Mouse (Mus musculus) heart, embryonic 16.5 days (tissue): ENCODE data around the gene BC049715. TPM values are rescaled to one million over a fixed set of nuclear protein-coding genes. Genes with fewer than 3 reads are reported as not detected.
A peak's percentile ranks its signal among the peaks of the same experiment; 100 is the strongest.

Experiments used
- ATAC-seq: fragments of 200-750 bp; cut with Nextera tagmentation; replicated peaks from 2 replicates; pipeline ENCODE4 v1.8.0; 2017; ENCODE audit warnings: moderate number of reproducible peaks; ENCODE audit not compliant: insufficient read depth, low FRiP score; ENCODE audit errors: extremely low read depth
- H3K27ac ChIP-seq: fragments of 300-500 bp; sonication (generic); 2 replicates; pipeline ENCODE4 v1.5.1; 2014; ENCODE audit warnings: mild to moderate bottlenecking, low read length, control low read depth, moderate library complexity
- H3K27me3 ChIP-seq: fragments of 300-500 bp; sonication (generic); 2 replicates; pipeline ENCODE4 v1.6.1; 2014; ENCODE audit warnings: low read length, mixed read lengths; ENCODE audit not compliant: control insufficient read depth, insufficient read depth
- H3K36me3 ChIP-seq: fragments of 300-500 bp; sonication (generic); 2 replicates; pipeline ENCODE4 v1.6.1; 2014; ENCODE audit not compliant: control insufficient read depth, insufficient read depth
- H3K4me1 ChIP-seq: fragments of 300-500 bp; sonication (generic); 2 replicates; pipeline ENCODE4 v1.6.1; 2014; ENCODE audit warnings: low read length, mixed read lengths; ENCODE audit not compliant: control insufficient read depth, insufficient read depth
- H3K4me2 ChIP-seq: fragments of 300-500 bp; sonication (generic); 2 replicates; pipeline ENCODE4 v1.6.1; 2014; ENCODE audit warnings: low read depth, mild to moderate bottlenecking, control low read depth, low read length
- H3K4me3 ChIP-seq: fragments of 300-500 bp; sonication (generic); 2 replicates; pipeline ENCODE4 v1.5.1; 2014; ENCODE audit warnings: mild to moderate bottlenecking, control low read depth, low read length
- H3K9ac ChIP-seq: fragments of 300-500 bp; sonication (generic); 2 replicates; pipeline ENCODE4 v1.6.1; 2014; ENCODE audit warnings: low read length, control low read depth
- H3K9me3 ChIP-seq: fragments of 300-500 bp; sonication (generic); replicated peaks from 2 replicates; pipeline ENCODE4 v1.6.1; 2016; ENCODE audit warnings: low read length; ENCODE audit not compliant: control insufficient read depth
- WGBS: fragments of 180-500 bp; shearing (Covaris S2); extraction: QIAGEN DNeasy Blood & Tissue Kit; methylation state at CpG from one replicate; pipeline ENCODE4 v1.1.7; 2014; 5-methylcytosine and 5-hydroxymethylcytosine counted together
- polyA plus RNA-seq: library from polyadenylated mRNA; unstranded; fragments of >200 nt; fragmentation: Nextera tagmentation; extraction: Ambion mirVana; gene quantifications from 2 replicates; pipeline ENCODE4 v1.2.1, GENCODE M21; 2015

The BC049715 gene
- polyA plus RNA-seq, 1 experiment from 2014 or later = 2.5 TPM

DNA sequence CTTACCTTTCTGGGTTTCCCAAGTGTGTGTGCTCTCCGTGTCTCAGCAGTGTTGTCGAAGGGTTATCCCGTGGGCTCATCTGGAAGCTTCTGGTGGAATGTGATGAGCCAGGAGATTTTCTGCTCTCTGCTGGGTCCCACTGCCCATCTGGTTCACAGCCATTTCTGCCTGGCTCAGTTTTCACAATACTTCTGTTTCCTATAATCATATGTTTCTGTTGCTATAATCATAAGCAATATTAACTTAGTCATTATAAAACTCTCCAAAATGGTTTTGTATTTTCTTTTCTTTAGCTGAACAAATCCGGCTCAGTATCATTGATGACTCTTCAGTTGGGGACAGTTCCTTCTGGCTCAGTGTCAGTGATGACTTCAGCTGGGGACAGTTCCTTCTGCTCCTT is 7.9 kb downstream of the BC049715 start, which contains the start of gene Smco3:
Smco3 (minus strand) TSS at position 101 of the 400 bp plus-strand sequence.
- Histone ChIP-seq H3K4me3 (no peak within 1 kb of the TSS), H3K27ac (no peak within 1 kb of the TSS), H3K36me3 (no peaks in the 10 kb centered on the region), H3K27me3 (no peaks in the 10 kb centered on the region), H3K9me3 (no peaks in the 10 kb centered on the region), H3K4me1 (no peaks in the 10 kb centered on the region), H3K9ac (no peak within 1 kb of the TSS), H3K4me2 (no peak within 1 kb of the TSS)
- WGBS = 49% methylated on average over 4 of the region's 4 CpGs
- no peak for ATAC-seq

DNA sequence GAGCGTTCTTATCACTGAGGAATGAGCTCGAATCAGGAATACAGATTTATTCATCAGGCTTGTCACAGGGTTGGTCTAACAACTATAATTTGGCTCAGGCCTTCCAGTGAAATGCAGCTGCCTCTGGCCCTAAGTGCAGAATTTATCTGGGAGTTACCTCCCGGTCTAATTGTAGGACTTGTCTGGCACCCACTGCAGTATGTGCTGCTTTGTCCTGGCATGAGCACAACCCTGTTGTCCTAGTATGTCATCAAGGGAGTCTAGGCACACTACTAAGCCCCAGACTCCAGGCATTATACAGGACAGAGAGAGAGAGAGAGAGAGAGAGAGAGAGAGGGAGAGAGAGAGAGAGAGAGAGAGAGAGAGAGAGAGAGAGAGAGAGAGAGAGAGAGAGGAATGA is 9.9 kb downstream of the BC049715 start:
- no peak overlapping the region for H3K4me2 ChIP-seq
- H3K36me3 ChIP-seq = no peaks in the 10 kb centered on the region
- H3K9ac ChIP-seq = no peak overlapping the region
- no peak overlapping the region for H3K4me3 ChIP-seq
- H3K27ac ChIP-seq = no peak overlapping the region
- H3K9me3 ChIP-seq = no peaks in the 10 kb centered on the region
- WGBS = 69% methylated on average over 3 of the region's 3 CpGs
- no peak; the same call in 1 of the 2 replicates for ATAC-seq
- no peaks in the 10 kb centered on the region for H3K27me3 ChIP-seq
- no peaks in the 10 kb centered on the region for H3K4me1 ChIP-seq

DNA sequence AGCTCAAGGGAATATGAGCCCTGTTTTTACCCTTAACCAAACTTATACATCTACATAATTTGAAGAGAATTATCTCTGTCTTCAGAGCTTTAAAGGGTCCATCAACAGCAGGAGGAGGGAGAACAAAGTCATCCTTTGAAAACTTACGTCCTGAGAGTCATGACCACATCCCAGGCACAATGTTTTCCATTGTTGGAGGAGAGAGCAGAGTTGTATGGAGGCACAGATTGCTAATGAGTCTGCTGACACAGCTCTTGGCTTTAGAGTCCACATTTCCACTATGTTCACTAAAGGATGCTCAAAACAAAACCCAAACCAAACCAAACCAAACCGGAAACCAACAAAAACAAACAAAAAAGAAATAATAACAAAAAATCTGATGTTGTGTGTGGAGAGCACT is 17.5 kb downstream of the BC049715 start:
- no peak for ATAC-seq
- H3K9me3 ChIP-seq = no peaks in the 10 kb centered on the region
- no peak overlapping the region for H3K4me2 ChIP-seq
- no peak overlapping the region for H3K27ac ChIP-seq
- 58% methylated on average over 2 of the region's 2 CpGs for WGBS
- no peak overlapping the region for H3K9ac ChIP-seq
- no peak overlapping the region for H3K4me3 ChIP-seq
- H3K4me1 ChIP-seq = no peaks in the 10 kb centered on the region
- H3K27me3 ChIP-seq = no peaks in the 10 kb centered on the region
- no peaks in the 10 kb centered on the region for H3K36me3 ChIP-seq

DNA sequence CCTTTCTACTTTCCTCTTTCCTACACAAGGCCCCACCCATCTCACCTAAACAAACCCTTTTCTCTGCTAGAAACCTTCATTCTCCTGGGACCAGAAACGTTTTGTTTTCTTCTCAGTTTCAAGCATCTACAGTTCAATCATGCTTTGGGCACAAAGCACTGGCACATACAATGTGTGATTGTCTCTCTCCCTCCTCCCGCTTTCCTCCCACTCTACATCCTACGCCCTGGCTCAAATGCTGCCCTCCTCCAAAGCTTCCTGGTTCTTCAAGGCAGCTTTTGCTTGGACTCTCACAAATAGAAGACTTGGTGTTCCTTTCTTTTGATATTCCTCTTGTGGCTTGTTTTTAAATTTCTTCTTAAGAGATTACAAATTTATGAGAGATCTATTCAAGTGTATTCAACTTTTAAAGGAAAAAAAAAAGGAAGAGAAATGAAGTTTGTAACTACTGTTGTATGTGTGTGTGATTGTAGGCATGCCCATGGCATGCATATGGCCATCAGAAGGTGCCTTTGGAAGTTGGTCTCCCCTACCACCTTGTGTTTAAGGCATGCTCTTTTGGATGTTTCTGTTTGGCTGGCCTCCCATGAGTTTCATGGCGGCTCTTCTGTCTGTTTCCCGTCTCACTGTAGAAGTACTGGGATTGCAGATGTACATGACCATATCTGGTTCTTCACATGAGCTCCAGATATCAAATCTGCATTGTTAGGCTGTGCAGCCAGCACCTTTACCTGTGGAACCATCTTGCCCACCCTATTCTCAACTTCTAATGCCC is 18.5 kb downstream of the BC049715 start:
- Histone ChIP-seq H3K36me3 (no peaks in the 10 kb centered on the region), H3K27me3 (no peaks in the 10 kb centered on the region), H3K4me3 (no peak overlapping the region), H3K4me1 (no peaks in the 10 kb centered on the region; the same call in 1 of the 2 replicates), H3K9ac (no peak overlapping the region), H3K27ac (no peak overlapping the region), H3K4me2 (no peak overlapping the region), H3K9me3 (no peaks in the 10 kb centered on the region)
- ATAC-seq = no peak
- 71% methylated on average over 5 of the region's 5 CpGs for WGBS

DNA sequence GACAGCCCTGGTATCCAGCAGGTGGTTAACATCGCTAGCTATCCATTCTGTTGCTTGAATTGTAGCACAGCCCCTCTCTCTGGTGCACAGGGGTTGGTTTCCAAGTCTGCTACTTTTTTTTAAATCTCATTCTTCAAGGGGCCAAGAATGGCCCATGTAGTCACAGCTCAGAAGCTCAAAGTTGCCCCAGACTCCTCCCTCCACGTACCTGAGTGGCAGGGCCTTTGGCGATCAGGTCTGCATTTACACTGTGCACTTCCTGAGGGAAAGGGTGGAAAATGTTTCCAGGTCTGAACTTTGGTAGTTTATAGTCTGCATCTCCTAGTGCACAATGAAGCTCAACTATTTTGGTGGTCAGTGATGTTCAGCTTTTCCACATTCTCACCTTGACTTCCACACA is 19.8 kb downstream of the BC049715 start:
- Histone ChIP-seq H3K27ac (no peak overlapping the region), H3K9me3 (no peaks in the 10 kb centered on the region), H3K4me1 (no peaks in the 10 kb centered on the region; the same call in 1 of the 2 replicates), H3K4me3 (no peak overlapping the region), H3K9ac (no peak overlapping the region), H3K36me3 (no peaks in the 10 kb centered on the region), H3K4me2 (no peak overlapping the region), H3K27me3 (no peaks in the 10 kb centered on the region)
- no peak for ATAC-seq
- WGBS = 91% methylated on average over 3 of the region's 3 CpGs

DNA sequence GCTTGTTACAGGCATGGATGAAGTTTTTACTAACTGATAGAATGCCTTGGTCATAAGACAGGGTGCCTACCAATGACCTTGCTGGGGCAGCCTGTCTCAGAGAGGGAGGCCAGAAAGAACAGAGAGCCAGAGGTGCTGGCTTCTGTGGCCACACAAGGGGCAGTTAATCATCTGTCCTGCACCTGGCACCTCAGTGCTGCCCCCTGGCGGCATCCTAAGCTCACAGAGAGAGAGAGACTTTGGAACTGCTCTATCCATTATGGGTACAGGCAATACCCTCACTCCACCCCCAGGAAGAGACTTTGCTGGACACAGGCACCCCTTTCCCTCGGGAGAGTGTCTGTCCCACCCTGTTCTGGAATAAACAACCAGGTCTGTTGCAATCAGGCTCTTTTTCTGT is 20.4 kb downstream of the BC049715 start:
- no peaks in the 10 kb centered on the region for H3K9me3 ChIP-seq
- ATAC-seq = no peak
- H3K4me2 ChIP-seq = no peak overlapping the region
- no peak overlapping the region for H3K4me3 ChIP-seq
- H3K9ac ChIP-seq = no peak overlapping the region
- H3K36me3 ChIP-seq = no peaks in the 10 kb centered on the region
- no peaks in the 10 kb centered on the region; the same call in 1 of the 2 replicates for H3K4me1 ChIP-seq
- no peak overlapping the region for H3K27ac ChIP-seq
- no peaks in the 10 kb centered on the region for H3K27me3 ChIP-seq
- WGBS = 27% methylated on average over 2 of the region's 2 CpGs

DNA sequence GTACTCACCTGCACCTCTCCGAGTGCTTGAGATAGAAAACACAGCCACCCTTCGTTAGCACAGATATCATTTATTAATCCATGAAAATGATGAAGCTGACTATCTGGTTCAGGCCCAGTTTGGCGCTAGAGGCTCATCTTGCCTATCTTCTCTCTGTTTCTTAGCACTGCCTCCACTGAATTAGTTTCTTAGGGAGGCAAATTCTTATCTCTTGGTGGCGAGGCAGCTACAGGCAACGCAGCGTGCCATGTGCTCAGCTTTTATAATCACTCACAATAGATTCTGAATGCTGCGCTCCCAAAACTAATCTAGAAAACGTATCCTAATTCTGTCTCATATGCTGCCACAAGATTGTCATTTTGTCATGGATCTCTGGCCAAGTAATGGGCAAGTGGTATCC is 21.0 kb downstream of the BC049715 start:
- Histone ChIP-seq H3K9ac (no peak overlapping the region), H3K27me3 (no peaks in the 10 kb centered on the region), H3K27ac (no peak overlapping the region), H3K4me2 (no peak overlapping the region), H3K36me3 (no peaks in the 10 kb centered on the region), H3K9me3 (no peaks in the 10 kb centered on the region), H3K4me1 (no peaks in the 10 kb centered on the region; the same call in 1 of the 2 replicates), H3K4me3 (no peak overlapping the region)
- no peak for ATAC-seq
- WGBS = 81% methylated on average over 8 of the region's 8 CpGs

DNA sequence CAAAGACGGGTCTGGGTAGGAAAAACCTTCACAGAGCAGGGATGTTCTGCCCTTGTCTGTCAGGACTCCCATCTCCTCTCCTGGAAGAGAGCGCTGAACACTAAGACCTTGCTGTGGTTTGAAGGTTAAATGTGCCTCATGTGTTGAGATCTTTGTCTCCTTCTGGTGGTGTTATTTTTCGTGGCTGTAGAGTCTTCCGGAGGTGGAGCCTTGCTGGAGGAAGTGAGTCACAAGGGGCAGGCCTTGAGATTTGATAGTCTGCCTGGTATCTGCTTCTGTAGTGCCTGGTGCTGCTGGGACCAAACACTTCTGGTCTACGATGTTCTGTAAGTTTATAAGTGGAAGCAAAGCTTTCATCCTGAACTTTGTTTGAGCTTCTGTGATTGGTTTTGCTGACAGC is 21.5 kb downstream of the BC049715 start:
- H3K4me1 ChIP-seq = no peaks in the 10 kb centered on the region; the same call in 1 of the 2 replicates
- H3K9me3 ChIP-seq = no peaks in the 10 kb centered on the region
- WGBS = 84% methylated on average over 5 of the region's 5 CpGs

DNA sequence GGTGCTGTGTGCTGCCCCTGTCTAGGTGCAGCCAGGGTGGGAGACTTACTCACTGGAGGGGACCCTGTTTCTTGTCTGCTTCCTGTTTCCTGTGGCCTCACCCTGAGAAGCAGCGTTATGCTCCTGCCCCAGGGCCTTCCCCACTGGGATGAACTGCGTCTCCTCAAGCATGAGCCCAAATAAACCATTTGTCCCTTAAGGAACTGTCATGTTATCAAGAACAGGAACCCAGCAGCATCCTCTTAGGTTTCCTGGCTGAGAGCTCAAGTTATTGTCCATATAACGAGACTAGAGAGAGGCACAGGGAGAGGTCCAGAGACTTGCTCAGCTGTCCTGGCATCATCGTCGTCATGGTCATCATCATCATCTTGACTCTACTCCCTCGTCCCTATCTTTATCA is 22.8 kb downstream of the BC049715 start:
- WGBS = 64% methylated on average over 6 of the region's 6 CpGs
- Histone ChIP-seq H3K4me3 (no peak overlapping the region), H3K4me1 (peaks cover 1% of the 10 kb centered on the region; the same call in 1 of the 2 replicates), H3K9ac (no peak overlapping the region), H3K9me3 (no peaks in the 10 kb centered on the region), H3K36me3 (no peaks in the 10 kb centered on the region), H3K27ac (no peak overlapping the region), H3K27me3 (no peaks in the 10 kb centered on the region), H3K4me2 (no peak overlapping the region)
- 0 out of 2 replicates have a peak, but pooled peaks have one; percentile 30 for ATAC-seq

More for the DNA sequence above, 21.5 kb downstream of the BC049715 start:
- Histone ChIP-seq H3K27ac (no peak overlapping the region), H3K4me3 (no peak overlapping the region), H3K9ac (no peak overlapping the region), H3K4me2 (no peak overlapping the region), H3K36me3 (no peaks in the 10 kb centered on the region), H3K27me3 (no peaks in the 10 kb centered on the region)
- ATAC-seq = no peak
